Mouse (Mus musculus): Measurements from ENCODE around the gene Olfr638. TPM values are rescaled to one million over a fixed set of nuclear protein-coding genes. Genes with fewer than 3 reads are reported as not detected.
"Not testable (repeated sequence)": the region's sequence is repeated elsewhere in the genome, so short reads cannot be mapped to it uniquely, and the experiment has no call there.

Gene Olfr638
- polyA plus RNA-seq (2014; fragmentation: Nextera tagmentation; extraction: Ambion mirVana): not detected in 2 replicates

- Histone ChIP-seq H3K36me3 (ENCODE audit: control insufficient read depth, insufficient read depth, low read length) (no peaks in the 10 kb centered on the region), H3K9me3 (replicated peaks; ENCODE audit: control insufficient read depth, low read length) (no peaks in the 10 kb centered on the region), H3K4me1 (ENCODE audit: control insufficient read depth, insufficient read depth, low read length) (no peaks in the 10 kb centered on the region), H3K4me3 (ENCODE audit: low read depth, low read length) (no peak within 1 kb of the TSS), H3K27ac (ENCODE audit: low read depth, low read length) (no peak within 1 kb of the TSS), H3K4me2 (ENCODE audit: low read length) (no peak within 1 kb of the TSS), H3K9ac (ENCODE audit: low read length) (no peak within 1 kb of the TSS), H3K27me3 (replicated peaks; ENCODE audit: control insufficient read depth, insufficient read depth, low read length) (no peaks in the 10 kb centered on the region)
- no peak for ATAC-seq
- no peak for DNase-seq (ENCODE audit: low spot score)
These were observed at the start of gene Olfr638 for GRCm38 (mm10) chr7:103998446-103998845. Gene Olfr638 (plus strand): TSS chr7:103998746.

- not testable (repeated sequence) for DNase-seq (ENCODE audit: low spot score); ATAC-seq; H3K4me1 ChIP-seq (ENCODE audit: control insufficient read depth, insufficient read depth, low read length); H3K36me3 ChIP-seq (ENCODE audit: control insufficient read depth, insufficient read depth, low read length); H3K27ac ChIP-seq (ENCODE audit: low read depth, low read length); H3K9me3 ChIP-seq (replicated peaks; ENCODE audit: control insufficient read depth, low read length); H3K4me3 ChIP-seq (ENCODE audit: low read depth, low read length); H3K9ac ChIP-seq (ENCODE audit: low read length); H3K27me3 ChIP-seq (replicated peaks; ENCODE audit: control insufficient read depth, insufficient read depth, low read length); H3K4me2 ChIP-seq (ENCODE audit: low read length)
- 99% methylated on average over 22 of the region's 22 CpGs for WGBS
These were observed 31.7 kb upstream of the Olfr638 start for GRCm38 (mm10) chr7:103966873-103967272.

- WGBS: 76% methylated on average over 1 of the region's 1 CpGs
- Histone ChIP-seq H3K36me3 (ENCODE audit: control insufficient read depth, insufficient read depth, low read length) (no peaks in the 10 kb centered on the region), H3K9ac (ENCODE audit: low read length) (no peak within 1 kb of the TSS), H3K4me3 (ENCODE audit: low read depth, low read length) (no peak within 1 kb of the TSS), H3K27me3 (replicated peaks; ENCODE audit: control insufficient read depth, insufficient read depth, low read length) (no peaks in the 10 kb centered on the region), H3K4me1 (ENCODE audit: control insufficient read depth, insufficient read depth, low read length) (no peaks in the 10 kb centered on the region), H3K4me2 (ENCODE audit: low read length) (no peak within 1 kb of the TSS), H3K27ac (ENCODE audit: low read depth, low read length) (no peak within 1 kb of the TSS), H3K9me3 (replicated peaks; ENCODE audit: control insufficient read depth, low read length) (no peaks in the 10 kb centered on the region)
- ATAC-seq (no peak), DNase-seq (ENCODE audit: low spot score) (no peak)
These were observed 27.7 kb upstream of the Olfr638 start, which contains the start of gene Olfr635 for GRCm38 (mm10) chr7:103970852-103971251. Gene Olfr635 (plus strand): TSS chr7:103971152.

GRCm38 (mm10) chr7:103971782-103972181, 26.8 kb upstream of the Olfr638 start:
- H3K9ac ChIP-seq (ENCODE audit: low read length): no peak overlapping the region
- no peaks in the 10 kb centered on the region for H3K27me3 ChIP-seq (replicated peaks; ENCODE audit: control insufficient read depth, insufficient read depth, low read length)
- no peaks in the 10 kb centered on the region for H3K9me3 ChIP-seq (replicated peaks; ENCODE audit: control insufficient read depth, low read length)
- no peak overlapping the region for H3K4me3 ChIP-seq (ENCODE audit: low read depth, low read length)
- no peaks in the 10 kb centered on the region for H3K36me3 ChIP-seq (ENCODE audit: control insufficient read depth, insufficient read depth, low read length)
- no peaks in the 10 kb centered on the region for H3K4me1 ChIP-seq (ENCODE audit: control insufficient read depth, insufficient read depth, low read length)
- H3K4me2 ChIP-seq (ENCODE audit: low read length): no peak overlapping the region
- DNase-seq (ENCODE audit: low spot score): no peak
- no peak for ATAC-seq
- H3K27ac ChIP-seq (ENCODE audit: low read depth, low read length): no peak overlapping the region
- WGBS: 74% methylated on average over 1 of the region's 1 CpGs

GRCm38 (mm10) chr7:103999124-103999523, 578 bp downstream of the Olfr638 start:
- no peak overlapping the region for H3K4me2 ChIP-seq (ENCODE audit: low read length)
- no peak for ATAC-seq

GRCm38 (mm10) chr7:104017203-104017602, 18.7 kb downstream of the Olfr638 start, which contains the start of gene Olfr639:
Gene Olfr639 (minus strand): TSS chr7:104017303.
- ATAC-seq: no peak
- Histone ChIP-seq H3K9ac (ENCODE audit: low read length) (no peak within 1 kb of the TSS), H3K36me3 (ENCODE audit: control insufficient read depth, insufficient read depth, low read length) (no peaks in the 10 kb centered on the region), H3K4me1 (ENCODE audit: control insufficient read depth, insufficient read depth, low read length) (no peaks in the 10 kb centered on the region), H3K27ac (ENCODE audit: low read depth, low read length) (no peak within 1 kb of the TSS), H3K4me2 (ENCODE audit: low read length) (no peak within 1 kb of the TSS), H3K4me3 (ENCODE audit: low read depth, low read length) (no peak within 1 kb of the TSS), H3K9me3 (replicated peaks; ENCODE audit: control insufficient read depth, low read length) (no peaks in the 10 kb centered on the region), H3K27me3 (replicated peaks; ENCODE audit: control insufficient read depth, insufficient read depth, low read length) (no peaks in the 10 kb centered on the region)
- no peak for DNase-seq (ENCODE audit: low spot score)

More at GRCm38 (mm10) chr7:103999124-103999523, 578 bp downstream of the Olfr638 start:
- Histone ChIP-seq H3K4me3 (ENCODE audit: low read depth, low read length) (no peak overlapping the region), H3K36me3 (ENCODE audit: control insufficient read depth, insufficient read depth, low read length) (no peaks in the 10 kb centered on the region), H3K27ac (ENCODE audit: low read depth, low read length) (no peak overlapping the region), H3K9me3 (replicated peaks; ENCODE audit: control insufficient read depth, low read length) (no peaks in the 10 kb centered on the region), H3K4me1 (ENCODE audit: control insufficient read depth, insufficient read depth, low read length) (no peaks in the 10 kb centered on the region), H3K27me3 (replicated peaks; ENCODE audit: control insufficient read depth, insufficient read depth, low read length) (no peaks in the 10 kb centered on the region), H3K9ac (ENCODE audit: low read length) (no peak overlapping the region)
- DNase-seq (ENCODE audit: low spot score): no peak

GRCm38 (mm10) chr7:104018953-104019352, 20.4 kb downstream of the Olfr638 start:
- no peak overlapping the region for H3K4me2 ChIP-seq (ENCODE audit: low read length)
- H3K36me3 ChIP-seq (ENCODE audit: control insufficient read depth, insufficient read depth, low read length): no peaks in the 10 kb centered on the region
- no peak overlapping the region for H3K4me3 ChIP-seq (ENCODE audit: low read depth, low read length)
- ATAC-seq (no peak), DNase-seq (ENCODE audit: low spot score) (no peak)
- no peaks in the 10 kb centered on the region for H3K27me3 ChIP-seq (replicated peaks; ENCODE audit: control insufficient read depth, insufficient read depth, low read length)
- 83% methylated on average over 1 of the region's 1 CpGs for WGBS
- no peak overlapping the region for H3K27ac ChIP-seq (ENCODE audit: low read depth, low read length)
- no peaks in the 10 kb centered on the region for H3K9me3 ChIP-seq (replicated peaks; ENCODE audit: control insufficient read depth, low read length)
- no peaks in the 10 kb centered on the region for H3K4me1 ChIP-seq (ENCODE audit: control insufficient read depth, insufficient read depth, low read length)
- H3K9ac ChIP-seq (ENCODE audit: low read length): no peak overlapping the region

- Histone ChIP-seq H3K9ac (ENCODE audit: low read length) (no peak overlapping the region), H3K36me3 (ENCODE audit: control insufficient read depth, insufficient read depth, low read length) (no peaks in the 10 kb centered on the region), H3K4me1 (ENCODE audit: control insufficient read depth, insufficient read depth, low read length) (no peaks in the 10 kb centered on the region), H3K27me3 (replicated peaks; ENCODE audit: control insufficient read depth, insufficient read depth, low read length) (no peaks in the 10 kb centered on the region), H3K9me3 (replicated peaks; ENCODE audit: control insufficient read depth, low read length) (no peaks in the 10 kb centered on the region), H3K4me2 (ENCODE audit: low read length) (no peak overlapping the region), H3K4me3 (ENCODE audit: low read depth, low read length) (no peak overlapping the region), H3K27ac (ENCODE audit: low read depth, low read length) (no peak overlapping the region)
- 90% methylated on average over 6 of the region's 6 CpGs for WGBS
- DNase-seq (ENCODE audit: low spot score): no peak
- ATAC-seq: no peak
These were observed 23.1 kb downstream of the Olfr638 start for GRCm38 (mm10) chr7:104021651-104022050.

GRCm38 (mm10) chr7:104025473-104025872, 26.9 kb downstream of the Olfr638 start, which contains the start of gene Olfr640:
Gene Olfr640 (minus strand): TSS chr7:104025573.
- no peak for DNase-seq (ENCODE audit: low spot score)
- no peaks in the 10 kb centered on the region for H3K4me1 ChIP-seq (ENCODE audit: control insufficient read depth, insufficient read depth, low read length)
- no peak within 1 kb of the TSS for H3K9ac ChIP-seq (ENCODE audit: low read length)
- H3K36me3 ChIP-seq (ENCODE audit: control insufficient read depth, insufficient read depth, low read length): no peaks in the 10 kb centered on the region
- ATAC-seq: no peak
- no peaks in the 10 kb centered on the region for H3K27me3 ChIP-seq (replicated peaks; ENCODE audit: control insufficient read depth, insufficient read depth, low read length)
- H3K27ac ChIP-seq (ENCODE audit: low read depth, low read length): no peak within 1 kb of the TSS
- H3K9me3 ChIP-seq (replicated peaks; ENCODE audit: control insufficient read depth, low read length): no peaks in the 10 kb centered on the region
- 86% methylated on average over 6 of the region's 6 CpGs for WGBS
- no peak within 1 kb of the TSS for H3K4me2 ChIP-seq (ENCODE audit: low read length)
- no peak within 1 kb of the TSS for H3K4me3 ChIP-seq (ENCODE audit: low read depth, low read length)
